Mouse (Mus musculus) CH12.LX (cell line): Measurements from ENCODE around the gene Zfp68. TPM values are rescaled to one million over a fixed set of nuclear protein-coding genes. Genes with fewer than 3 reads are reported as not detected.

Source experiments
- DNase-seq: peaks from one replicate; pipeline ENCODE4 v3.0.0-alpha.2; 2013; ENCODE audit errors: extremely low read depth
- H3K27ac ChIP-seq: 2 replicates; pipeline ENCODE4 v1.5.1; 2012; ENCODE audit warnings: low read depth, mild to moderate bottlenecking, control low read depth, moderate library complexity; ENCODE audit not compliant: insufficient read depth
- H3K27me3 ChIP-seq: replicated peaks from 2 replicates; pipeline ENCODE3; 2012; ENCODE audit warnings: inconsistent platforms
- H3K36me3 ChIP-seq, 2 experiments: replicated peaks in 1 of 2; 2 replicates each; pipeline versions ENCODE3 to v1.6.1; 2012; ENCODE audit warnings: inconsistent platforms in 1 of 2, low read length in 1 of 2, mild to moderate bottlenecking in 1 of 2, mixed read lengths in 1 of 2, moderate library complexity in 1 of 2; ENCODE audit not compliant: control insufficient read depth in 1 of 2, insufficient read depth in 1 of 2
- H3K4me1 ChIP-seq, 2 experiments: 2 replicates each; pipeline ENCODE4 v1.6.1; 2012; ENCODE audit warnings: inconsistent platforms in 1 of 2, moderate library complexity in 1 of 2; ENCODE audit not compliant: insufficient read depth in 2 of 2, control insufficient read depth in 1 of 2
- H3K4me2 ChIP-seq: 2 replicates; pipeline ENCODE4 v1.6.1; 2012; ENCODE audit warnings: low read depth, mild to moderate bottlenecking, control low read depth; ENCODE audit not compliant: poor library complexity, insufficient read depth, severe bottlenecking
- H3K4me3 ChIP-seq, 3 experiments: fragments of 150-350 bp in 1 of 3; sonication (generic) in 1 of 3; replicated peaks in 1 of 3; 2 replicates each; pipeline versions ENCODE3 to v1.5.1; 2011 to 2012; ENCODE audit warnings: low read depth in 2 of 3, low read length in 2 of 3, mild to moderate bottlenecking in 2 of 3, moderate library complexity in 2 of 3, control low read depth in 1 of 3, improper control_type of control experiment in 1 of 3, inconsistent platforms in 1 of 3, mixed read lengths in 1 of 3; ENCODE audit not compliant: poor library complexity in 1 of 3
- H3K79me2 ChIP-seq: replicated peaks from 2 replicates; pipeline ENCODE4 v1.6.1; 2012; ENCODE audit warnings: mild to moderate bottlenecking, moderate library complexity; ENCODE audit not compliant: control insufficient read depth, poor library complexity, insufficient read depth, severe bottlenecking; ENCODE audit errors: extremely low read depth
- H3K9ac ChIP-seq: 2 replicates; pipeline ENCODE4 v1.6.1; 2012; ENCODE audit warnings: low read depth, mild to moderate bottlenecking, control low read depth, moderate library complexity; ENCODE audit not compliant: insufficient read depth
- H3K9me3 ChIP-seq: replicated peaks from 2 replicates; pipeline ENCODE3; 2012; ENCODE audit warnings: low read length, inconsistent platforms, mixed read lengths
- E2F4 ChIP-seq: IDR thresholded peaks from 2 replicates; pipeline ENCODE4 v1.6.1; 2011; ENCODE audit warnings: low read depth, low read length, improper control_type of control experiment; ENCODE audit not compliant: insufficient replicate concordance
- ETS1 ChIP-seq: conservative IDR thresholded peaks from 2 replicates; pipeline ENCODE4 v1.6.1; 2012; ENCODE audit warnings: low read depth, mild to moderate bottlenecking, inconsistent platforms, low read length, improper control_type of control experiment, moderate library complexity
- GABPA ChIP-seq: IDR thresholded peaks from 2 replicates; pipeline ENCODE4 v1.6.1; 2012; ENCODE audit warnings: low read depth, low read length, improper control_type of control experiment, inconsistent platforms; ENCODE audit not compliant: insufficient replicate concordance
- HCFC1 ChIP-seq: IDR thresholded peaks from 2 replicates; pipeline ENCODE4 v1.6.1; 2012; ENCODE audit warnings: low read depth, mild to moderate bottlenecking, inconsistent platforms, low read length, improper control_type of control experiment
- IRF4 ChIP-seq: IDR thresholded peaks from 2 replicates; pipeline ENCODE4 v1.6.1; 2014; ENCODE audit warnings: low read depth, mild to moderate bottlenecking, inconsistent platforms, low read length, improper control_type of control experiment
- MAX ChIP-seq: IDR thresholded peaks from 2 replicates; pipeline ENCODE4 v1.6.1; 2011; ENCODE audit warnings: low read length, improper control_type of control experiment
- MEF2A ChIP-seq: IDR thresholded peaks from 2 replicates; pipeline ENCODE4 v1.6.1; 2014; ENCODE audit warnings: low read depth, mild to moderate bottlenecking, inconsistent platforms, low read length, improper control_type of control experiment, borderline replicate concordance
- MXI1 ChIP-seq: IDR thresholded peaks from 2 replicates; pipeline ENCODE4 v1.6.1; 2011; ENCODE audit warnings: mild to moderate bottlenecking, low read depth, low read length, improper control_type of control experiment
- MYC ChIP-seq: IDR thresholded peaks from 2 replicates; pipeline ENCODE4 v1.6.1; 2011; ENCODE audit warnings: low read depth, mild to moderate bottlenecking, improper control_type of control experiment, low read length
- NELFE ChIP-seq: IDR thresholded peaks from 2 replicates; pipeline ENCODE4 v1.6.1; 2011; ENCODE audit warnings: low read depth, low read length, improper control_type of control experiment
- PAX5 ChIP-seq: IDR thresholded peaks from 2 replicates; pipeline ENCODE4 v1.6.1; 2012; ENCODE audit warnings: low read length, inconsistent platforms, mixed read lengths
- POLR2A ChIP-seq: IDR thresholded peaks from 2 replicates; pipeline ENCODE4 v1.6.1; 2011; ENCODE audit warnings: low read depth, mild to moderate bottlenecking, improper control_type of control experiment, low read length
- TBP ChIP-seq: conservative IDR thresholded peaks from 2 replicates; pipeline ENCODE4 v1.6.1; 2011; ENCODE audit warnings: low read depth, low read length, improper control_type of control experiment
- UBTF ChIP-seq: IDR thresholded peaks from 2 replicates; pipeline ENCODE4 v1.6.1; 2012; ENCODE audit warnings: low read depth, mild to moderate bottlenecking, inconsistent platforms, low read length, improper control_type of control experiment, moderate library complexity
- USF1 ChIP-seq: IDR thresholded peaks from 2 replicates; pipeline ENCODE4 v1.6.1; 2014; ENCODE audit warnings: low read depth, mild to moderate bottlenecking, inconsistent platforms, low read length, improper control_type of control experiment
- USF2 ChIP-seq: conservative IDR thresholded peaks from 2 replicates; pipeline ENCODE4 v1.6.1; 2011; ENCODE audit warnings: low read depth, low read length, improper control_type of control experiment
- ZC3H11A ChIP-seq: IDR thresholded peaks from 2 replicates; pipeline ENCODE4 v1.6.1; 2012; ENCODE audit warnings: low read depth, mild to moderate bottlenecking, inconsistent platforms, low read length, improper control_type of control experiment
- ZKSCAN1 ChIP-seq: IDR thresholded peaks from 2 replicates; pipeline ENCODE4 v1.6.1; 2012; ENCODE audit warnings: low read depth, inconsistent platforms, low read length, improper control_type of control experiment, borderline replicate concordance
- ZMIZ1 ChIP-seq: IDR thresholded peaks from 2 replicates; pipeline ENCODE4 v1.6.1; 2012; ENCODE audit warnings: low read depth, mild to moderate bottlenecking, inconsistent platforms, low read length, improper control_type of control experiment
- ZNF384 ChIP-seq: IDR thresholded peaks from 2 replicates; pipeline ENCODE4 v1.6.1; 2012; ENCODE audit warnings: low read depth, low read length, improper control_type of control experiment, inconsistent platforms
- dilution Hi-C: fragments of 300-500 bp; cut with MboI; formaldehyde crosslinking; loops from 2 replicates; pipeline ENCODE4 v1.14.3; 2020; ENCODE audit warnings: low sequenced_read_pairs; ENCODE audit not compliant: extremely low pct_unique_long_range_greater_than_20kb, extremely low pct_ligation_motif_present
- in situ Hi-C: fragments of 300-500 bp; cut with MboI; formaldehyde crosslinking; loops from 3 replicates; pipeline ENCODE4 v1.14.3; 2019; ENCODE audit warnings: low sequenced_read_pairs, low pct_ligation_motif_present, low pct_unique_long_range_greater_than_20kb, mixed read lengths
- polyA plus RNA-seq: library from polyadenylated mRNA; unstranded; fragments of >175 nt; gene quantifications from 2 replicates; pipeline ENCODE4 v1.2.1, GENCODE M21; 2012; ENCODE audit warnings: low read depth; ENCODE audit not compliant: insufficient read length
- total RNA-seq, 2 experiments: library from RNA; depleted of rRNA; stranded (reverse); fragments of 300-350 nt in 1 of 2; fragments of >200 nt in 1 of 2; gene quantifications; 2 replicates each; pipeline ENCODE4 v1.2.3; 2012 to 2014

Zfp68 gene
- total and polyA plus RNA-seq, 3 experiments: 13.7 to 27.7 (median 15.8) TPM

GRCm38 (mm10) chr5:138641761-138642160, 22.2 kb upstream of the Zfp68 start:
- dilution Hi-C loops (no loop called here), in situ Hi-C loops (no loop called here)
- TF ChIP-seq E2F4 (no peak), ETS1 (no peak), USF2 (no peak), ZMIZ1 (no peak), ZC3H11A (no peak), NELFE (no peak), MAX (no peak)
- no peak overlapping the region for H3K4me3 ChIP-seq
- H3K9me3 ChIP-seq: peaks cover 2% of the 10 kb centered on the region
- H3K9ac ChIP-seq: no peak overlapping the region
- H3K36me3 ChIP-seq: peaks cover 28 to 74% of the 10 kb centered on the region in 2 experiments
- H3K4me1 ChIP-seq: no peaks in the 10 kb centered on the region
- no peak overlapping the region for H3K27ac ChIP-seq
- DNase-seq: no peak
- no peaks in the 10 kb centered on the region for H3K27me3 ChIP-seq
- no peak overlapping the region for H3K4me2 ChIP-seq
- H3K79me2 ChIP-seq: no peaks in the 10 kb centered on the region

GRCm38 (mm10) chr5:138641081-138641480, 21.5 kb upstream of the Zfp68 start:
- Histone ChIP-seq H3K79me2 (no peaks in the 10 kb centered on the region), H3K27me3 (no peaks in the 10 kb centered on the region), H3K4me1 (no peaks in the 10 kb centered on the region), H3K4me2 (no peak overlapping the region), H3K4me3 (no peak overlapping the region), H3K27ac (no peak overlapping the region), H3K9ac (no peak overlapping the region), H3K36me3 (peaks cover 27 to 74% of the 10 kb centered on the region in 2 experiments), H3K9me3 (peaks cover 2% of the 10 kb centered on the region)
- no peak for DNase-seq
- dilution Hi-C loops: no loop called here
- in situ Hi-C loops: no loop called here
- TF ChIP-seq MYC (no peak), USF2 (no peak), ZKSCAN1 (no peak), GABPA (no peak), USF1 (no peak), UBTF (no peak), MEF2A (no peak), ZNF384 (no peak), POLR2A (no peak), PAX5 (no peak), HCFC1 (no peak), IRF4 (no peak), MXI1 (no peak), ZC3H11A (no peak), TBP (no peak)
- TF ChIP-seq, all 38 proteins: peak for 0
